Mouse (Mus musculus): ENCODE measurements around the gene Hist1h2bh.

The Hist1h2bh gene

DNA sequence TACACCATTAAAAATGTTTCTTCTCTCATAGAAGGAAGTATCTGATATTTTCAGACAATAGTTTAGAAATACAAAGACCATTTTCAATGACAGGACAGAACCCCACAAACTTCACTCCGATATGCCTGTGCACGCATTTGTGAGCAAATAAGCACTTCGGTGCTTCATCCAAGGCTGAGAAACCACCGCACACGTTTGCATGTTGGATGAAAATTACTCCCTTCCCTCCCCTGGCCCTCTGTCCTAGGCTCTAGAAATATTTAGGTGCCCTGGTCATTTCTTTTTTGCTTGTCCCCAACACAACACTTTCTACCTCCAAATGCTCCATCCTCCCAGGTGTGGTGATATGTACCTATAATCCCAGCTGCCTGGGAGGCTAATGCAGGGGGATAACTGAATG is 41.7 kb downstream of the Hist1h2bh start:
- DNase-seq: no peak

DNA sequence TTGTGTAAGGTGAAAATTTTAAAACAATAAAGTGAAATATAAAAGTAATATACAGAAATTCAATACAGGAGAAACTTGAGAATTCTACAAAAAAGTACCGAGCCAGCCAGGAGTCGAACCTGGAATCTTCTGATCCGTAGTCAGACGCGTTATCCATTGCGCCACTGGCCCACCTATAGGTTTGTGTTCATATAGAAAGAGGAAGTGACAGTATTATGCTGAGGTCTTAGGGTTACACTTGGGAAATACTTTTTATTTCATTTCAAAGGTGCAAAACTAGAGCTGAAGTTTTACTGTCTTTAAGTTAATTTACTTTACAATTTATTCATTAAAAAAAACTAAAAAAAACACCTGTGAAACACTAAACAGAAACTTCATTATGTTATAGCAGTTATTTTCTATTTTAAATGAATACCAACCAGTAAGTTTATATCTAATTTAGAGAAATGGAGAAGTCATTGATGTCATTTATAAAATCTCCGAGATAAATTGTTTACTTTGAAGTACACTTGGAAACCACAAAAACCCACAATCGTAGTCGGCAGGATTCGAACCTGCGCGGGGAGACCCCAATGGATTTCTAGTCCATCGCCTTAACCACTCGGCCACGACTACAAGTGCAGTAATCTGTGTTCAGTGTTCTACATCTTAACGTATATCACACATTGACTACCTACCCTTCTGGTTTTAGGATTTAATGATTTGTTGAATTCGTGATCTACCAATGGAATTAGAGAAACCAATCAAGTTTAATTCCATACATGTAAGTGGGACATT is 42.6 kb downstream of the Hist1h2bh start:
- DNase-seq: no peak

GRCm38 (mm10) chr13:23499943-23500342 is 43.2 kb downstream of the Hist1h2bh start:
- no peak for DNase-seq

DNA sequence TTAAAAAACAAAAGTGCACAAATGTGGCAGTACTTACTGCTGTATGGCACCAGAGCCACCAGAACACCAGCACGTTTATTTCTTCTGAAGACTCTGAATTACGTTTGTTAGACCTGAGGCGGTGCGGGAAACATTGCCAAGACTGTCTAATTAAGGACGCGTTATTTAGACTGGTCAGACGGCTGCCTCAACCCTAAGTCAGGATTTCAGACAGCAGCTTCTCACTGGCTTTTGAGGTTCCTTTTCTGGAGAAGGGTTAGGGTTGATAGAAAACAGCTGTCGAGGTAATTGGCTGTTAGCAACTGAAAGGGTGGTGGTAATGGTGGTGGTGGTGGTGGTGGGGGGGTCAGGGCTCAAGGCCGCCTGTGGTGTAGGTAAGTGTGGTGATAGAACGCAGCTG is 44.5 kb downstream of the Hist1h2bh start:
- DNase-seq: no peak

GRCm38 (mm10) chr13:23497656-23498321 is 45.4 kb downstream of the Hist1h2bh start:
- no peak for DNase-seq

GRCm38 (mm10) chr13:23495526-23495925 is 47.7 kb downstream of the Hist1h2bh start:
- no peak for DNase-seq

DNA sequence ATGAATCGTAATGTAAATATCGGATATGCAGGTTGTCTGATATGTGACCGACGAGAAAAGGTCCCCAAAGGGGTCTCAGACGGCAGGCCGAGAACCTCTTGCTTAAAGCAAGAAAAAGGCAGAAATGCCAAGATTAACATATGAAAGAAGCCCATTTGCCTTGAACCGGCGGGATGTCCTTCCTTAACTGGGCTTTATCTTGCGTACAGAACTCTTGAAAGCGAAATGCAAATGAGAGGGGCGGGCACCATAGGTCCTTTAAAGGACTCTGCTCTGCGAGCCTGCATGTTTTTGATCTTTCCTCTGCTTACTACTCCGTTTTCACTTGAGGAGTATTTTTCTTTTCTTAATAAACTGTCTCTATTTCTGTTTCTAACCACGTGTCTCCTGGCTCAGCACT is 51.2 kb downstream of the Hist1h2bh start:
- DNase-seq: no peak

Measured in kidney, adult 11 months (tissue).